Mouse (Mus musculus) natural killer cell, adult 2 months (primary cell): ENCODE data around the gene Atp6v1e1.

Source experiments
- DNase-seq, 2 experiments: peaks; one replicate each; pipeline ENCODE4 v3.0.0; 2022; ENCODE audit warnings: low spot score in 2 of 2

Atp6v1e1 gene

GRCm38 (mm10) chr6:120771366-120771765 is 51.2 kb downstream of the Atp6v1e1 start:
- no peak for DNase-seq

- no peak for DNase-seq
Observed at GRCm38 (mm10) chr6:120769972-120770371, 52.6 kb downstream of the Atp6v1e1 start.

DNA sequence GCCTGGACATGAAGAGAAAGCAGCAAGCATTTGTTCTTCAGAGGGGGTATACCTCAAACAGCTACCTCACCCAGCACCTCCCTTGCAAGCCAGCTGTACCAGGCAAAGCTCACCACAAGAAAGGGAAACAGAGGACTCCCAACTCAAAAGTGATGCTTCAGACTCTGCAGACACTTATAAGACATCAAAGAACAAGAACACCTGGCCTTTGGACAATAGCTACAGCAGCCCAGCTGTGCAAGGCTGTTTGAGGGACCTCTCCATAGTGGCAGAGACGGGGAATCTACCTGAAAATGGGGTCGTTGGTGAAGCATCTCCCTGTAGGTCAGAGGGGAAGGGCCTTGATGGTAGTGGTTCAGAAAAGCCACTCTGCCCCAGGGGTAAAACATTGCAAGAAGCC is 61.4 kb downstream of the Atp6v1e1 start:
- no peak for DNase-seq

DNA sequence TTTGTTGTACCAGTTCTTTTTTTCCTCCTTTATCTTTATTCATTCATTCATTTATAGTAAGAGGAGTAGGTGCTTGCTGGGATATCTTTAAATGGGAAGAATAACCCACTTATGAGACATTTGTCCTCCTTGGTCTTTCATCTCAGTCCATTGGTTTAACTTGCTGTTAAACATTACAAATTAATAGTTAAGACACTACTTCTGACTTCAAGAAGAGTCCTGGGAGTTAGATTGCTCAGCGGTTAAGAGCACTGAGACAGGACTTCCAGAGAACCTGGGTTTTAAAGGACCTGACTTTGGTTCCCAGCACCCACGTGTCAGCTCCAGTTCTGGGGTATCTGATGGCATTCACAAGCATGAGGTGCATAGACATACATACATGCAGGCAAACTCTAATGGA is 76.2 kb downstream of the Atp6v1e1 start:
- no peak for DNase-seq
